Mouse (Mus musculus): ENCODE results near the gene H2-K1. TPM values are rescaled to one million over a fixed set of nuclear protein-coding genes. Genes with fewer than 3 reads are reported as not detected.
A peak's percentile ranks its signal among the peaks of the same experiment; 100 is the strongest.
"Not testable (repeated sequence)": the region's sequence is repeated elsewhere in the genome, so short reads cannot be mapped to it uniquely, and the experiment has no call there.

H2-K1 gene
- polyA plus RNA-seq, 1 experiment from 2014 or later: 20.1 TPM

- Histone ChIP-seq H3K36me3 (replicated peaks) (peaks cover 15% of the 10 kb centered on the region; the same call in 1 of the 2 replicates), H3K9ac (peak overlapping the region; percentile 81), H3K4me2 (peak overlapping the region; percentile 90), H3K27me3 (replicated peaks) (no peaks in the 10 kb centered on the region), H3K4me3 (peak overlapping the region; percentile 75), H3K9me3 (no peaks in the 10 kb centered on the region), H3K27ac (peak overlapping the region; percentile 99), H3K4me1 (peaks cover 65% of the 10 kb centered on the region)
- WGBS: under 1% methylated on average over 54 of the region's 57 CpGs
- peak; percentile 2; the same call in 1 of the 2 replicates for ATAC-seq (replicated peaks)
These were observed 25.0 kb upstream of the H2-K1 start for GRCm38 (mm10) chr17:34024861-34025755.

GRCm38 (mm10) chr17:34024317-34024821 is 24.2 kb upstream of the H2-K1 start, which contains the start of gene Ring1:
Ring1 (minus strand) TSS chr17:34024680.
- Histone ChIP-seq H3K27ac (peak within 1 kb of the TSS; percentile 99), H3K4me2 (peak within 1 kb of the TSS; percentile 90), H3K9ac (peak within 1 kb of the TSS; percentile 81), H3K4me1 (peaks cover 58% of the 10 kb centered on the region), H3K27me3 (replicated peaks) (no peaks in the 10 kb centered on the region), H3K4me3 (peak within 1 kb of the TSS; percentile 75), H3K9me3 (no peaks in the 10 kb centered on the region), H3K36me3 (replicated peaks) (peaks cover 14% of the 10 kb centered on the region; the same call in 1 of the 2 replicates)
- peak; percentile 80 for ATAC-seq (replicated peaks)
- WGBS: under 1% methylated on average over 56 of the region's 58 CpGs

- Histone ChIP-seq H3K9ac (peak overlapping the region; percentile 81; the same call in 1 of the 2 replicates), H3K4me2 (peak overlapping the region; percentile 90), H3K27ac (peak overlapping the region; percentile 99), H3K36me3 (replicated peaks) (peaks cover 8% of the 10 kb centered on the region; the same call in 1 of the 2 replicates), H3K4me3 (peak overlapping the region; percentile 75), H3K27me3 (replicated peaks) (no peaks in the 10 kb centered on the region), H3K9me3 (no peaks in the 10 kb centered on the region), H3K4me1 (peaks cover 51% of the 10 kb centered on the region)
- WGBS: 58% methylated on average over 9 of the region's 9 CpGs
- ATAC-seq (replicated peaks): no peak
These were observed 23.5 kb upstream of the H2-K1 start for GRCm38 (mm10) chr17:34023678-34024077.

GRCm38 (mm10) chr17:34022987-34023386 is 22.8 kb upstream of the H2-K1 start:
- Histone ChIP-seq H3K4me3 (no peak overlapping the region), H3K27ac (no peak overlapping the region), H3K9me3 (no peaks in the 10 kb centered on the region), H3K9ac (no peak overlapping the region), H3K4me2 (no peak overlapping the region), H3K36me3 (replicated peaks) (peaks cover 6% of the 10 kb centered on the region; the same call in 1 of the 2 replicates), H3K27me3 (replicated peaks) (no peaks in the 10 kb centered on the region), H3K4me1 (peaks cover 44% of the 10 kb centered on the region)
- no peak for ATAC-seq (replicated peaks)
- 94% methylated on average over 20 of the region's 20 CpGs for WGBS

- Histone ChIP-seq H3K9ac (no peak overlapping the region), H3K4me2 (no peak overlapping the region), H3K27me3 (replicated peaks) (no peaks in the 10 kb centered on the region), H3K4me3 (no peak overlapping the region), H3K4me1 (peaks cover 38% of the 10 kb centered on the region), H3K36me3 (replicated peaks) (peaks cover 6% of the 10 kb centered on the region; the same call in 1 of the 2 replicates), H3K9me3 (no peaks in the 10 kb centered on the region), H3K27ac (no peak overlapping the region)
- no peak for ATAC-seq (replicated peaks)
- 94% methylated on average over 14 of the region's 14 CpGs for WGBS
These were observed 22.3 kb upstream of the H2-K1 start for GRCm38 (mm10) chr17:34022414-34022783.

GRCm38 (mm10) chr17:34021539-34022413 is 21.6 kb upstream of the H2-K1 start:
- Histone ChIP-seq H3K9me3 (no peaks in the 10 kb centered on the region), H3K4me1 (peaks cover 32% of the 10 kb centered on the region), H3K27me3 (replicated peaks) (no peaks in the 10 kb centered on the region), H3K9ac (no peak overlapping the region), H3K4me2 (no peak overlapping the region), H3K4me3 (no peak overlapping the region), H3K27ac (no peak overlapping the region), H3K36me3 (replicated peaks) (peaks cover 6% of the 10 kb centered on the region; the same call in 1 of the 2 replicates)
- WGBS: 96% methylated on average over 23 of the region's 23 CpGs
- no peak for ATAC-seq (replicated peaks)

GRCm38 (mm10) chr17:34013436-34013835 is 13.3 kb upstream of the H2-K1 start:
- Histone ChIP-seq H3K27me3 (replicated peaks) (no peaks in the 10 kb centered on the region), H3K27ac (no peak overlapping the region), H3K9me3 (no peaks in the 10 kb centered on the region), H3K4me2 (no peak overlapping the region), H3K9ac (no peak overlapping the region), H3K4me3 (no peak overlapping the region), H3K4me1 (no peaks in the 10 kb centered on the region), H3K36me3 (replicated peaks) (no peaks in the 10 kb centered on the region)
- no peak for ATAC-seq (replicated peaks)
- 87% methylated on average over 8 of the region's 8 CpGs for WGBS

- no peak for ATAC-seq (replicated peaks)
- H3K9ac ChIP-seq: no peak overlapping the region
These were observed 10.0 kb upstream of the H2-K1 start for GRCm38 (mm10) chr17:34010156-34010555.

GRCm38 (mm10) chr17:34006570-34006969 is 6.4 kb upstream of the H2-K1 start:
- H3K9ac ChIP-seq: no peak overlapping the region
- no peak overlapping the region for H3K4me3 ChIP-seq
- no peaks in the 10 kb centered on the region for H3K4me1 ChIP-seq
- WGBS: 62% methylated on average over 2 of the region's 2 CpGs
- no peaks in the 10 kb centered on the region for H3K36me3 ChIP-seq (replicated peaks)
- ATAC-seq (replicated peaks): no peak
- no peak overlapping the region for H3K4me2 ChIP-seq
- peaks cover 3% of the 10 kb centered on the region; the same call in 1 of the 2 replicates for H3K27me3 ChIP-seq (replicated peaks)
- no peaks in the 10 kb centered on the region for H3K9me3 ChIP-seq
- no peak overlapping the region for H3K27ac ChIP-seq

More at GRCm38 (mm10) chr17:34010156-34010555, 10.0 kb upstream of the H2-K1 start:
- no peak overlapping the region for H3K4me3 ChIP-seq
- H3K27me3 ChIP-seq (replicated peaks): no peaks in the 10 kb centered on the region
- H3K36me3 ChIP-seq (replicated peaks): no peaks in the 10 kb centered on the region
- H3K9me3 ChIP-seq: no peaks in the 10 kb centered on the region
- no peak overlapping the region for H3K4me2 ChIP-seq
- H3K4me1 ChIP-seq: no peaks in the 10 kb centered on the region
- no peak overlapping the region for H3K27ac ChIP-seq
- 71% methylated on average over 5 of the region's 5 CpGs for WGBS

GRCm38 (mm10) chr17:34003426-34003825 is 3.3 kb upstream of the H2-K1 start:
- no peak overlapping the region for H3K9ac ChIP-seq
- WGBS: 11% methylated on average over 5 of the region's 5 CpGs
- no peak for ATAC-seq (replicated peaks)
- H3K4me3 ChIP-seq: no peak overlapping the region
- H3K36me3 ChIP-seq (replicated peaks): no peaks in the 10 kb centered on the region
- H3K4me2 ChIP-seq: no peak overlapping the region
- H3K4me1 ChIP-seq: peaks cover 13% of the 10 kb centered on the region
- H3K27ac ChIP-seq: no peak overlapping the region
- peaks cover 27% of the 10 kb centered on the region for H3K27me3 ChIP-seq (replicated peaks)
- no peaks in the 10 kb centered on the region for H3K9me3 ChIP-seq

GRCm38 (mm10) chr17:34000796-34001195 is 649 bp upstream of the H2-K1 start:
- not testable (repeated sequence) for H3K9me3 ChIP-seq; ATAC-seq (replicated peaks); H3K4me3 ChIP-seq; H3K9ac ChIP-seq; H3K27ac ChIP-seq; H3K36me3 ChIP-seq (replicated peaks)
- WGBS: 59% methylated on average over 2 of the region's 2 CpGs
- peak overlapping the region; percentile 98; the same call in 1 of the 2 replicates for H3K4me2 ChIP-seq
- H3K27me3 ChIP-seq (replicated peaks): peaks cover 33% of the 10 kb centered on the region
- peaks cover 13% of the 10 kb centered on the region for H3K4me1 ChIP-seq

Measured in midbrain, embryonic 15.5 days (tissue).